Mouse (Mus musculus) small intestine, adult 2 months (tissue): ENCODE data around the gene Olfr484.

Experiments used
- CTCF ChIP-seq: fragments of 200-500 bp; IDR thresholded peaks from 2 replicates; pipeline ENCODE4 v1.5.1; 2012; ENCODE audit warnings: low read depth, mild to moderate bottlenecking, control low read depth, inconsistent platforms, low read length, moderate library complexity, mixed read lengths; ENCODE audit not compliant: insufficient replicate concordance, insufficient read length; ENCODE audit errors: extremely low read depth
- POLR2A ChIP-seq: fragments of 200-500 bp; IDR thresholded peaks from 2 replicates; pipeline ENCODE4 v1.6.1; 2012; ENCODE audit warnings: low read depth, mild to moderate bottlenecking, control low read depth, inconsistent platforms, low read length, moderate library complexity

GRCm38 (mm10) chr7:108127349-108127748, at the start of gene Olfr484:
- TF ChIP-seq CTCF (no peak), POLR2A (no peak)
